Comparison of ENCODE assay signal across 9 mouse cellular contexts in genomic region chr6:83427968-83428731, GRCm38 (mm10). TPM values are rescaled to one million over a fixed set of nuclear protein-coding genes. Genes with fewer than 3 reads are reported as not detected.
DNase-seq lines count a peak whose midpoint lies in the region; ATAC-seq and TF ChIP-seq lines count a peak whose summit lies in the region.
"Had no signal": no experiment of that assay in that cellular context is flagged by ENCODE, and none has a peak within 500 bp of the region (broad histone marks: within the 10 kb centered on the region; RNA-seq: fewer than 3 reads in every experiment).

No protein-coding gene starts in this region.

- peak overlapping the region; percentile 47; the same call in 1 of the 2 replicates for H3K27ac ChIP-seq in midbrain, postnatal 0 days (ENCODE audit: low read depth, low read length)

- 0 out of 2 replicates have a peak, but pooled peaks cover 5% of the 10 kb centered on the region for H3K36me3 ChIP-seq in midbrain, postnatal 0 days (ENCODE audit: insufficient read depth, low read length)

- WGBS in midbrain, postnatal 0 days: 37% methylated on average over 5 of the region's 5 CpGs

- no peaks in the 10 kb centered on the region for H3K27me3 ChIP-seq in midbrain, postnatal 0 days (ENCODE audit: insufficient read depth, low read length)
- H3K27me3 ChIP-seq: megakaryocyte, embryonic 14.5 days had no signal

- H3K9me3 ChIP-seq in midbrain, postnatal 0 days (ENCODE audit: low read length): no peaks in the 10 kb centered on the region
- H3K9me3 ChIP-seq: megakaryocyte, embryonic 14.5 days had no signal

- 0 out of 2 replicates have a peak overlapping the region, but pooled peaks have one; percentile 2 for H3K9ac ChIP-seq in midbrain, postnatal 0 days (replicated peaks; ENCODE audit: low read length, poor library complexity, severe bottlenecking)

- 0 out of 2 replicates have a peak, but pooled peaks have one; percentile 22 for ATAC-seq in erythroid progenitor cell, adult 5-6 weeks (replicated peaks; ENCODE audit: low FRiP score, poor library complexity, severe bottlenecking)
- 0 out of 2 replicates have a peak, but pooled peaks have one; percentile 18 for ATAC-seq in midbrain, postnatal 0 days (ENCODE audit: low FRiP score)
- ATAC-seq in megakaryocyte-erythroid progenitor cell, adult 5-6 weeks (replicated peaks; ENCODE audit: low FRiP score, low TSS enrichment, poor library complexity, severe bottlenecking): no peak

- intact Hi-C loops in heart, postnatal 36 days (cut with DNase I): no loop called here

- peaks cover 4% of the 10 kb centered on the region; the same call in 1 of the 2 replicates for H3K4me1 ChIP-seq in midbrain, postnatal 0 days (ENCODE audit: insufficient read depth, low read length)

- H3K4me3 ChIP-seq in midbrain, postnatal 0 days (ENCODE audit: low read depth, low read length): no peak overlapping the region
- H3K4me3 ChIP-seq: megakaryocyte, embryonic 14.5 days had no signal

- DNase-seq in gastrocnemius, adult 8-10 months (ENCODE audit: low spot score in 2 of 2): peak; percentile 27 to 49
- no peak for DNase-seq in gastrocnemius, adult 18-20 months (ENCODE audit: low spot score)
- peak; percentile 61 for DNase-seq in adrenal gland, postnatal 10 days
- peak; percentile 45 to 52 for DNase-seq in heart, postnatal 36 days
- DNase-seq in layer of hippocampus, postnatal 25 days (ENCODE audit: extremely low spot score in 1 of 2, low spot score in 1 of 2): peak; percentile 37 to 49
- peak; percentile 72 for DNase-seq in midbrain, postnatal 0 days (ENCODE audit: low spot score)

- TF ChIP-seq CTCF in midbrain, postnatal 0 days (IDR thresholded peaks at IDR 0.05): no peak

- H3K4me2 ChIP-seq in midbrain, postnatal 0 days (ENCODE audit: low read depth, low read length, poor library complexity, severe bottlenecking): no peak overlapping the region

RNA-seq across cellular contexts. Expression of gene Tet3, which starts 30.7 kb away (rescaled TPM):
- total RNA-seq in gastrocnemius, adult 8-10 months (2022): 10 to 100 TPM in 3 of 4 experiments, 1 to 10 TPM in 1; 9.8 to 20.1 (median 14.8) TPM
- 10 to 100 TPM; 10.9 to 13.4 TPM for total RNA-seq in gastrocnemius, adult 18-20 months (2021)
- 10 to 100 TPM; 57.4 to 64.4 TPM for total RNA-seq in adrenal gland, postnatal 10 days (2021)
- 33.5 and 46.5 TPM in 2 replicates for total RNA-seq in erythroid progenitor cell, adult 5-6 weeks (2015; ENCODE audit: low replicate concordance)
- 28.2 and 32.9 TPM in 2 replicates for total RNA-seq in erythroid progenitor cell, adult 5-6 weeks (2017; ENCODE audit: low replicate concordance)
- 10 to 100 TPM; 27.2 to 27.6 TPM for total RNA-seq in heart, postnatal 36 days (2021)
- total RNA-seq in layer of hippocampus, postnatal 25 days (2021): 10 to 100 TPM; 69.2 to 83.9 TPM
- 32.0 and 38.3 TPM in 2 replicates for total RNA-seq in midbrain, postnatal 0 days (2014; rRNA removed)
- polyA plus RNA-seq in midbrain, postnatal 0 days (2015; fragmentation: Nextera tagmentation; extraction: Ambion mirVana): 45.3 and 48.5 TPM in 2 replicates
- 46.9 and 55.9 TPM in 2 replicates for total RNA-seq in megakaryocyte-erythroid progenitor cell, adult 5-6 weeks (2014; fragmentation: Nextera tagmentation)
- 12.6 and 13.5 TPM in 2 replicates for total RNA-seq in megakaryocyte-erythroid progenitor cell, adult 5-6 weeks (2017)
